Mouse (Mus musculus) embryonic facial prominence, embryonic 10.5 days (tissue): ENCODE data around the gene Stn1. TPM values are rescaled to one million over a fixed set of nuclear protein-coding genes. Genes with fewer than 3 reads are reported as not detected.

Experiments used
- DNase-seq: peaks from one replicate; pipeline ENCODE4 v3.0.0-alpha.2; 2017; ENCODE audit warnings: low spot score
- H3K27ac ChIP-seq: fragments of 300-500 bp; sonication (generic); replicated peaks from 2 replicates; pipeline ENCODE4 v1.5.1; 2016; ENCODE audit warnings: mild to moderate bottlenecking
- H3K27me3 ChIP-seq: fragments of 300-500 bp; sonication (generic); replicated peaks from 2 replicates; pipeline ENCODE4 v1.6.1; 2016; ENCODE audit warnings: low read depth, mild to moderate bottlenecking; ENCODE audit not compliant: poor library complexity, severe bottlenecking
- H3K36me3 ChIP-seq: fragments of 300-500 bp; sonication (generic); replicated peaks from 2 replicates; pipeline ENCODE4 v1.6.1; 2016; ENCODE audit warnings: mild to moderate bottlenecking, moderate library complexity
- H3K4me1 ChIP-seq: fragments of 300-500 bp; sonication (generic); 2 replicates; pipeline ENCODE4 v1.6.1; 2016
- H3K4me3 ChIP-seq: fragments of 300-500 bp; sonication (generic); 2 replicates; pipeline ENCODE4 v1.5.1; 2016; ENCODE audit warnings: mild to moderate bottlenecking, moderate library complexity
- H3K9me3 ChIP-seq: fragments of 300-500 bp; sonication (generic); 2 replicates; pipeline ENCODE4 v1.6.1; 2016; ENCODE audit warnings: mild to moderate bottlenecking
- WGBS: fragments of 180-500 bp; shearing (Covaris S2); methylation state at CpG from one replicate; pipeline ENCODE4 v1.1.7; 2016; 5-methylcytosine and 5-hydroxymethylcytosine counted together
- polyA plus RNA-seq: library from polyadenylated mRNA; unstranded; fragments of >200 nt; fragmentation: Nextera tagmentation; extraction: Ambion mirVana; gene quantifications from 2 replicates; pipeline ENCODE4 v1.2.1, GENCODE M21; 2016

The Stn1 gene
- polyA plus RNA-seq, 1 experiment from 2014 or later: 68.3 TPM

DNA sequence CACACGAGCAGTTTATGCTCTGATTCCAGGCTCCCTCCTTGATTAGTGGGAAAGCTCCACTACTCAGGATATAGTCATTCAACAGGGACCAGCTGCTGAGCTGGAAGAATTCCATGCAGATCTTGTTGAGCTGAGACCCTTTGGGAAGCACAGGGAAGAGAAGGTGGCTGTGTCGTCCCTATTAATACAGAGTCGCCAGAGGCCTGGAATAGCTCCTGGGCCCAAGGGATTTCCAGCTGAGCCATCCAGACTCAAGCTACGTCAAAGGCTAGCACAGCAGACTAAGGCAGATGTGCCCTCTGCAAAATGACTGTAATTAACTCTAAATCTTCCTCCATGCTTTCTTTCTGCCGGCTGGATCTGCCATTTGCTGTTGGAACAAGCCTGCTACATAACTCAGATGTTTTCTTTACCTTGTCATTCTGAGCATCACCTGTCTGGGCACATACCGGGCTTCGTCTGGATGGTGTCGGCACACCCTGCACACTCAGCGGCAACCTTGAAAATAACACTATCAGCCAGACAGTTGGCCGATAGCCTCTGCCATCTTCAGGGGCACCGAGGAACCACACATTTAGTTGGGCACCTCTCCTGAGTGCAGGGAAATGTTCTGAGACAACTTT, 36.8 kb downstream of the Stn1 start:
- peaks cover 16% of the 10 kb centered on the region for H3K4me1 ChIP-seq
- DNase-seq: no peak
- no peaks in the 10 kb centered on the region for H3K27me3 ChIP-seq
- WGBS: 80% methylated on average over 11 of the region's 11 CpGs
- no peak overlapping the region for H3K4me3 ChIP-seq
- no peak overlapping the region for H3K27ac ChIP-seq
- no peaks in the 10 kb centered on the region for H3K9me3 ChIP-seq
- peaks cover 30% of the 10 kb centered on the region for H3K36me3 ChIP-seq

DNA sequence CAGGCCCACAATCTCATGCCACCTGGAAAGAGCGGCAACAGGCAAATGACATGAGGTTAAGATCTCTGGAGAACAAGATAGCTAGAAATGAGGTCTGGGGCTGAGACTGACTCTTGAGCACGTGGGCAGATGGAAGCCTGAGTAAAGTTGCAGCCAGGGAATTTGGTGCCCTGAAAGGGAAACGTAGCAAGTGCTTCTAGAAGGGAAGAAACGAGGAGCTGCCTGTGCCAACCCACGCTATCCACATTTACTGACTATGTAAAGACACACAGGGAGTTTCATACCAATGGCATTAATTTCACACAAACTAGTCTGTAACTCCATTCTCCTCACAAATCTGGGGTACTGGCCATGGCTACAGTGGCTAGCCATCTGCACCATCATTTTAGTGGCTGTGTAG, 37.5 kb downstream of the Stn1 start:
- no peaks in the 10 kb centered on the region for H3K9me3 ChIP-seq
- 88% methylated on average over 5 of the region's 5 CpGs for WGBS
- no peak overlapping the region for H3K4me3 ChIP-seq
- no peak for DNase-seq
- peaks cover 24% of the 10 kb centered on the region for H3K36me3 ChIP-seq
- no peaks in the 10 kb centered on the region for H3K27me3 ChIP-seq
- peak overlapping the region; percentile 16 for H3K27ac ChIP-seq
- H3K4me1 ChIP-seq: peaks cover 16% of the 10 kb centered on the region

DNA sequence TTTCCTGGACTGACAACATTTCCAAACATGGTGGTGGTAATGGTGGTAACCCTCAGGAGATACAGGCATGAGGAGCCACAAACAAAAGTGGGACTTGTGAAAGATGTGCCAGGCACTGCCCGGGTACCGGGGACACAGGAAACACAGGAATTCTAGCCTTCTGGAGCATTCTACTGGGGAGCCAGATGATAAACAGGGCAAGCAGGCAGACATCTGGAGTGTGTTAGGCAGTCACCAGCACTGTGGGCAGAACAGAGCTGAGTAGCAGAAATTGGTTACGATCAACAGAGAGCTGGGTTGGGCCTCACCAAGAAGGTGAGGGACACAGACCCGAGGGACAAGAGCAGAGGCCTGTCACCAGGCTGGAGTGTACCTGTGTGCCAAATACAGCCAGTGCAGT, 38.4 kb downstream of the Stn1 start:
- no peaks in the 10 kb centered on the region for H3K9me3 ChIP-seq
- peaks cover 21% of the 10 kb centered on the region for H3K36me3 ChIP-seq
- H3K4me1 ChIP-seq: peaks cover 17% of the 10 kb centered on the region
- no peaks in the 10 kb centered on the region for H3K27me3 ChIP-seq
- DNase-seq: peak; percentile 62
- H3K4me3 ChIP-seq: no peak overlapping the region
- WGBS: 48% methylated on average over 4 of the region's 4 CpGs
- peak overlapping the region; percentile 16 for H3K27ac ChIP-seq

DNA sequence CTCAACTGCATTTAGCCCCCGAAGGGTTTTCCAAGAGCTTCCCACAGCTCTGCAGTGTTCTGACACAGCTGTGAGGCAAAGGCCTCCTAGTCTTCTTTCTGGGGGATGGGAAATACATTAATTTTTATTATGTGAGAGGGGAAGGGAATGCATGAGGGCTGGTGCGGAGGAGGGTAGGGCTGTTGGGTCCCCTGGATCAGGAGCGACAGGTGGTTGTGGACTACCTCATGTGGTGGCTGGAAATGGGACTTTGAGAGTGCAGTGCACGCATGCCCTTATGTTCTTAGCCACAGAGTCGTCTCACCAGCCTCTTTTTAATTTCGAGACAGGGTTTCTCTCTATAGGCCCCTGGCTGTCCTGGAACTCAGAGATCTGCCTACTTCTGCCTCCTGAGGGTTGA, 39.6 kb downstream of the Stn1 start:
- peaks cover 13% of the 10 kb centered on the region for H3K36me3 ChIP-seq
- H3K27me3 ChIP-seq: no peaks in the 10 kb centered on the region
- H3K4me1 ChIP-seq: peaks cover 29% of the 10 kb centered on the region
- no peaks in the 10 kb centered on the region for H3K9me3 ChIP-seq
- H3K27ac ChIP-seq: no peak overlapping the region
- no peak for DNase-seq
- 94% methylated on average over 6 of the region's 6 CpGs for WGBS
- no peak overlapping the region for H3K4me3 ChIP-seq

DNA sequence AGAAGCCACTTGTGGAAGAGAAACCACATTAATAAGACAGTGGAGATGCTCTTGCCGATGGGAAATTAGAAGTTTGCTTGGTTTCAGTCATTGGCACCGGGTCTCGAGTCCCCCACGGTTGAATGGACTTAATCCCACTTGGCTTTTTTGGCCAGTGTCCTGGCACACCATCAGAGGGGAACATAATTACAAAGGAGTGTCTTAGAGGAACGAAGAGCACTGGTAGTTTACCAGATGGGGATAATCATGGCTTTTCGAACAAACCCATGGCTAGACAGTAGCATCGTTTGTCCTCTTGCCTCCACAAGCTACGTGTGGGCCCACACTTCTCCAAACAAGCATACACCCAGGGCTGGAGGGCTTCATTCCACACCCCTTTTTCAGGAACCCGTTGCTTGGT, 40.0 kb downstream of the Stn1 start:
- no peak for DNase-seq
- Histone ChIP-seq H3K27ac (no peak overlapping the region), H3K4me3 (no peak overlapping the region), H3K9me3 (no peaks in the 10 kb centered on the region), H3K4me1 (peaks cover 32% of the 10 kb centered on the region), H3K36me3 (peaks cover 9% of the 10 kb centered on the region), H3K27me3 (no peaks in the 10 kb centered on the region)
- WGBS: 86% methylated on average over 9 of the region's 9 CpGs

DNA sequence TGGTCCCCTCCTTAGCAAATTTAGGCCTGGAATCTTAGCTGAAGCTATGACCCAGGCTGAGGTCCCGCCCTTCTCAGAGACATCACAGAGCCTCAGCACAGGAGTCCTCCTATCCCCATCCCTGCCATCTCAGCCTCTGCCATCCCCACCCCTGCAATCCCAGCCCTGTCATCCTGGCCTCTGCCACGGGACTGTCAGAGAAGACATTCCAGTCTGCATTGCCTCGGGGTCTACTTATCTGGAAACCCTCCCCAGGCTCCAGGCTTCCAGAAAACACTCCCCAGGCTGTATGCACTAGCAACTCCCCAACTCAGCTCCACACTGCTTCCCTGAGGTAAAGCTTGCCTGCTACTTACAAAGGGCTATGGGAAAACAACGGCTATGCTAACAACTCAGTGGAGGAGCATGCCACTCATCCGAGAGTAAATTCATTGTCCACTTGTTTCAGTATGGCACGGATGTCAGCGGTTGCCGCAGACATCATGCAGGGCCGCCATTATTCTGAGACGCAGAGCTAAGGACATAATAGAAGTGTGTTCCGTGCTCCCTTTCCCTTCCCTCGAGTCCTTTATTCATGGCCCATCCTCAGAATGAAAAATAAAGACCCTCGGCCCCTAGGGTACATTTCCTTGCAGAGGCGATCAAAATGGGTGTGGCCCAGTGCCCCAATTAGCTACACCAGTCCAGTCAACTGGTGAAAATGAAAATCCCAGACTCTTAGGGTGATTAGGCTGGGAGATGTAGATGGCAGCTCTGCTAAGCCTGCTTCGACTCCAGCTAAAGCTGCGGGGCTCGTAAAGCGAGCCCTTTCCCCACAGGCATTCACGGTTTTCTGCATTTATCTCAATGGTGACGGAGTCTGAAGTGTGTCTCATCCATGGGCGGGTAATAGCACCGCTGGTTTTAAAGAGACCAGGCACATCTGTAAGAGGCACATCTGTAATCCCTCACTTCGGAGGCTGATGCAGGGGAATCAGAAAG, 44.0 kb downstream of the Stn1 start:
- H3K4me3 ChIP-seq: peak overlapping the region; percentile 17; the same call in 1 of the 2 replicates
- H3K36me3 ChIP-seq: no peaks in the 10 kb centered on the region
- peaks cover 5% of the 10 kb centered on the region for H3K9me3 ChIP-seq
- H3K4me1 ChIP-seq: peaks cover 22% of the 10 kb centered on the region
- no peak for DNase-seq
- H3K27ac ChIP-seq: peak overlapping the region; percentile 76
- no peaks in the 10 kb centered on the region for H3K27me3 ChIP-seq
- WGBS: 65% methylated on average over 23 of the region's 23 CpGs

DNA sequence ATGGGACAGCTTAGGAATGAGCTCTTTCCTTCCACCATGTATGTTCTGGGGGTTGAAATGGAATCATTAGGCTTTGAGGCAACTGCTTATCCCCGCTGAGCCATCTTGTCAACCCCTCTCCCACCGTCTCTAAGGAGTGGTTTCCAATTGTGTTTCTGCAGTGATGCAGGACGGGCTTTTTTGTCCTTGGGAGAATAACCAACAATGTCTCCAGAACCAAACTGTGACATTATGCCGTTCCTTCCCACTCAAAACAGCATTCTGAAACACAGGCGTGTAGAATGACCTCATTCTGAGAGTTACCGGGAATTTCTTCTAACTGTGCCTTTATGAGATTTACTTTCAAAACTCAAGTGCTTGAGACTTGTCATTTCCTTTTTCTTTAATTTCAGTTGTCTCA, 44.9 kb downstream of the Stn1 start:
- H3K4me1 ChIP-seq: peaks cover 22% of the 10 kb centered on the region

DNA sequence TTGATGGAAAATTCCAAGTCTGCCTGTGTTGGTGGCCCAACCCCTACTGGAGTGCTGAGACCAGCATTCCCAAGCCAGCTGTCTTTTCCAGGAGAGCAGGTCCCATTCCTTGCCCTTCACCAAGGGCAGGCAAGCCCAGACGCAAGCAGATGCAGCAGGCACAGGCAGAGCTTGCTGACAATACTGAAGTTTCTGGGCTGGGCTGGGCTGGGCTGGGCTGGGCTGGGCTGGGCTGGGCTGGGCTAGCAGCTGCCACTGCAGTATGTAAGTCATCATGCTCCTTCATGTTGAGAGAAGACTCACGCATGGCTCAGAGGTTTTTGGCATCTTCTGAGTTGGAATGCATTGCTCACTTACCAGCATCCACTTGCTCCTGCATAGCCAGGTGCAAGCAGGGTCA, 45.5 kb downstream of the Stn1 start:
- Histone ChIP-seq H3K36me3 (no peaks in the 10 kb centered on the region), H3K4me3 (no peak overlapping the region), H3K27ac (peak overlapping the region; percentile 2), H3K4me1 (peaks cover 22% of the 10 kb centered on the region), H3K9me3 (peaks cover 5% of the 10 kb centered on the region), H3K27me3 (no peaks in the 10 kb centered on the region)
- 85% methylated on average over 2 of the region's 2 CpGs for WGBS
- DNase-seq: no peak

More for the DNA sequence above, 44.9 kb downstream of the Stn1 start:
- Histone ChIP-seq H3K27ac (peak overlapping the region; percentile 76), H3K9me3 (peaks cover 5% of the 10 kb centered on the region), H3K4me3 (no peak overlapping the region), H3K27me3 (no peaks in the 10 kb centered on the region), H3K36me3 (no peaks in the 10 kb centered on the region)
- DNase-seq: no peak
- WGBS: 73% methylated on average over 6 of the region's 6 CpGs

DNA sequence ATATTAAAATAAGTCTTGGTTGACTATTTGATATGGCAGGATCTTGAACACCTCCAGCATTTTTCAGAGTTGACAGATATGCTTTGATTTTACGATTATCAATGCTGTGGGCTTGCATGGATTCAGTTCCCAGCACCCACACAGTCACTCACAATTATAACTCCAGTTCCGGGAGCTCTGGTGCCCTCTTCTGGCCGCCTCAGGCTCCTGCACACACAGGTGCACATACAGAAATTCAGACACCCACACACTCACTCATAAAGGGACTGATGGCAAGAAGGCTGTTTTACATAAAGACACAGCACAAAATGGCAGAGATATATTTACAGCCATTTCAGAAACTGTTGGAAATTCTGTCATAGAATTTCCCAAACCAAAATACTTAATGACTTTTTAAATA, 48.1 kb downstream of the Stn1 start:
- H3K9me3 ChIP-seq: peaks cover 5% of the 10 kb centered on the region
- H3K36me3 ChIP-seq: no peaks in the 10 kb centered on the region
- no peak overlapping the region for H3K4me3 ChIP-seq
- peaks cover 31% of the 10 kb centered on the region for H3K4me1 ChIP-seq
- no peaks in the 10 kb centered on the region for H3K27me3 ChIP-seq
- WGBS: 85% methylated on average over 3 of the region's 3 CpGs
- no peak for DNase-seq
- H3K27ac ChIP-seq: no peak overlapping the region

DNA sequence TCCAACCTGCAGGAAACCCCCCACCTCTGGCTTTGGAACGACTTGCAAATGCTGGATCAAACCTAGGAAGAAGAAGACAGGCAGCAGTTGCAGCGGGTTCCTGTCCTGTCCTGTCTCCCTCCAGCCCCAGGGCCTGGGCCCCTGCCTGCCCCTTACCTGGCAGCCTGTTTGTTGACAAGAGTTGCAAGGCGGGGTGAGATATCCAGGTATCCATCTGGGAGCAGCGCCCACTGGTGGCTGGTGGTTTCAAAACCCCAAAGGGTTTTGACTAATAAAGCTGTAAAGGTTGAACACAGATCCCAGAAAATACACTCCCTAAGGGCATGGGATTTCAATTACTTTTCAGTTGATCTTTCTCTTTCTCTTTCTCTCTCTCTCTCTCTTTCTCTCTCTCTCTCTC, 49.1 kb downstream of the Stn1 start:
- H3K36me3 ChIP-seq: no peaks in the 10 kb centered on the region
- 28% methylated on average over 4 of the region's 4 CpGs for WGBS
- no peak overlapping the region for H3K4me3 ChIP-seq
- peaks cover 23% of the 10 kb centered on the region for H3K4me1 ChIP-seq
- peaks cover 5% of the 10 kb centered on the region for H3K9me3 ChIP-seq
- H3K27ac ChIP-seq: no peak overlapping the region
- H3K27me3 ChIP-seq: no peaks in the 10 kb centered on the region
- peak; percentile 56 for DNase-seq

DNA sequence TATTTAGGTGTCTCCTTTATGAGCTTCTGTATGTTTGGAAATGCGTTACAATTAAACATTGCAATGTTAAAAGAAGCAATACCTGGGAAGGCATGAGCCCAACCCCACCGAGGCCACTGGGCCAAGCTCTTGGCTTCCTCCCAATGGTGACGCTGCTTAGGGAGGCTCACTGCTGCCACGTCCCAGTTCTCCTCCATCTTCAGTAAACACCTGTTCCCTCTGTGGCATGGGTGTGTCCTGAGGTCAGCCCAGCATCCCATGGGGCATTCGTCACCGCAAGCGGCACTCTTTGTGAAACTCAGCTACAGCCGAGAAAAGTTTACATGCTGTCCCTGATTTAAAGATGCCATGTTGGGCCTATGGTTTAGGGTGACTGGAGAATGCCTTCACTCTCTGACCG, 49.7 kb downstream of the Stn1 start:
- Histone ChIP-seq H3K36me3 (no peaks in the 10 kb centered on the region), H3K9me3 (peaks cover 5% of the 10 kb centered on the region), H3K27me3 (no peaks in the 10 kb centered on the region), H3K4me1 (peaks cover 17% of the 10 kb centered on the region; the same call in 1 of the 2 replicates), H3K4me3 (no peak overlapping the region), H3K27ac (no peak overlapping the region)
- 86% methylated on average over 9 of the region's 9 CpGs for WGBS
- DNase-seq: no peak

DNA sequence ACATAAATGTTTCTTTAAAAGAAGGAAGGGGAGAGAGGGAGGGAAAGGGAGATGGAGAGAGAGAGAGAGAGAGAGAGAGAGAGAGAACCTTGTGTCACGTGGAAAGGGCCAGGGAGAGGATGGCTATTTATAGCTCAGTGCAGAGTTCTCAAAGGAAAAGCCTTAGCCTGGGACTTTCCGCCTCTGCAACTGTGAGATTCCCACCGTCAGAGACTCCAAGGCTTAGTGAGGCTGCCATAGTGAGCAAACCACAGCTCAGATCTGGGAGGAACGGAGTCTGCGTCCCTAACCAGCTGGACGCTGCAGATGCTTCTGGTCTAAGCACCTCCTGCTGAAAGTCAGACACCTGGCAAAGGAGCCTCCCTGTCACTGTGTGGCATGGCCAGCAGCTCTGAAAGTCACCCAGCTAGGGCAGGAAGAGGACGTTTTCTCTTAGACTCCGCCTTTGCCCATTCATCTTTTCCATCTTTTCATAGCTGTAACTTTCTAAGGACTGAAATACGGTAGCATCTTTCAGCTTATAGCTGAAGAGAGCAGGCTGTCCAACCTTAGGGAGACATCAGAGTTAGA, 51.2 kb downstream of the Stn1 start:
- 51% methylated on average over 9 of the region's 9 CpGs for WGBS
- Histone ChIP-seq H3K36me3 (no peaks in the 10 kb centered on the region), H3K27ac (no peak overlapping the region), H3K4me3 (no peak overlapping the region), H3K27me3 (no peaks in the 10 kb centered on the region), H3K4me1 (peaks cover 9% of the 10 kb centered on the region; the same call in 1 of the 2 replicates), H3K9me3 (peaks cover 10% of the 10 kb centered on the region)
- no peak for DNase-seq
